Mouse (Mus musculus) CH12.LX (cell line): ENCODE data around the gene Tbl2.

Source experiments
- CHD1 ChIP-seq: IDR thresholded peaks from 2 replicates; pipeline ENCODE4 v1.6.1; 2012; ENCODE audit warnings: low read depth, low read length, improper control_type of control experiment, inconsistent platforms
- CTCF ChIP-seq, 2 experiments: IDR thresholded peaks in 1 of 2; conservative IDR thresholded peaks in 1 of 2; 2 replicates each; pipeline ENCODE4 v1.5.1; 2011 to 2012; ENCODE audit warnings: low read depth in 2 of 2, low read length in 2 of 2, improper control_type of control experiment in 1 of 2, inconsistent platforms in 1 of 2, mild to moderate bottlenecking in 1 of 2, moderate library complexity in 1 of 2
- E2F4 ChIP-seq: IDR thresholded peaks from 2 replicates; pipeline ENCODE4 v1.6.1; 2011; ENCODE audit warnings: low read depth, low read length, improper control_type of control experiment; ENCODE audit not compliant: insufficient replicate concordance
- JUND ChIP-seq: conservative IDR thresholded peaks from 2 replicates; pipeline ENCODE4 v1.6.1; 2011; ENCODE audit warnings: low read depth, low read length, improper control_type of control experiment
- NRF1 ChIP-seq: IDR thresholded peaks from 2 replicates; pipeline ENCODE4 v1.6.1; 2014; ENCODE audit warnings: low read depth, mild to moderate bottlenecking, inconsistent platforms, low read length, improper control_type of control experiment, moderate library complexity
- TBP ChIP-seq: conservative IDR thresholded peaks from 2 replicates; pipeline ENCODE4 v1.6.1; 2011; ENCODE audit warnings: low read depth, low read length, improper control_type of control experiment

DNA sequence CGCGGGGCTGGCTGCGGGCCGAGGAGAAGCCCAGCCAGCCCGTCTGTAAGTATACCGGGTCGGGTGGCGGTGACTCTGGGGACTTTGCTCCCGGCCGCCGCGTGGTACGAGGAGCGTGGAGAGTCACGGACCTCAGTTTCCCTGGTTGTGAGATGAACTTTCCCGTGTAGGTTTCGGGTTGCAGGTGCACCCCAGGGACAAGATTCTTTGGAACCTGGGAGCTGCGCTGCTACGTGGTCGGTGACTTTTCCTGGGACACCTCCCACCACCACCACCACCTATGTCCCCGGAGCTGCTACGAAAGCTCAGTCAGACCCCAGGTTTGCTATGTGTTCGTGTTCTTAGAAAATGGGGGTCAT lies 342 bp downstream of the Tbl2 start:
- no peak for TF ChIP-seq CTCF (conservative IDR thresholded peaks at IDR 0.05 in 1 of 2, IDR thresholded peaks at IDR 0.05 in 1 of 2; ENCODE audit: low read depth in 2 of 2, low read length in 2 of 2)
- TF ChIP-seq E2F4 = no peak
- TF ChIP-seq CHD1 = no peak
- TF ChIP-seq NRF1 = no peak
- no peak for TF ChIP-seq TBP
- TF ChIP-seq JUND = no peak
